Mouse (Mus musculus): ENCODE results near the gene Aspn. TPM values are rescaled to one million over a fixed set of nuclear protein-coding genes. Genes with fewer than 3 reads are reported as not detected.
"Not testable (repeated sequence)": the region's sequence is repeated elsewhere in the genome, so short reads cannot be mapped to it uniquely, and the experiment has no call there.

Gene Aspn
- polyA plus RNA-seq, 1 experiment from 2014 or later, result 0.21 TPM

DNA sequence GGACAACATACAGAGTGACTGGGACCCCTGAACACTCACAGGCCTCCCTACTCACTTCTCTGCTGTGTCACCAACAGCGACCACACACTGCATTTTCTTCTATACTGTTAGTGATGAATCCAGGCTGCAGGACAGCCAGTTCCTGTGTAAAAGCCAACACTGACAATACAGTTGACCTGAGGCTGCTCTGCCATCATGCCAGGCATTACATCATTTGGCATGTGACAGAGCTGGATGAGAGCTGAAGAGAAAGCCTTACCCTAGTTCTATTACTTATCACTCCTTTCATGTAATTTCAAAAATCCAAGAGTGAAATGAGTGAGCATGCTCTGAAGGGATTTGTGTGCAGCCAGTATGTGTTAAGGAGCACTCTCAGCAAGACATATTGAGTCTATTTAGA is 12.0 kb downstream of the Aspn start:
- Histone ChIP-seq H3K27me3 (ENCODE audit: insufficient read depth, poor library complexity, severe bottlenecking) (no peaks in the 10 kb centered on the region), H3K27ac (no peak overlapping the region), H3K36me3 (no peaks in the 10 kb centered on the region), H3K9me3 (no peaks in the 10 kb centered on the region), H3K4me1 (no peaks in the 10 kb centered on the region), H3K4me3 (no peak overlapping the region)
- 87% methylated on average over 1 of the region's 1 CpGs for WGBS
- no peak for DNase-seq (ENCODE audit: low spot score)

DNA sequence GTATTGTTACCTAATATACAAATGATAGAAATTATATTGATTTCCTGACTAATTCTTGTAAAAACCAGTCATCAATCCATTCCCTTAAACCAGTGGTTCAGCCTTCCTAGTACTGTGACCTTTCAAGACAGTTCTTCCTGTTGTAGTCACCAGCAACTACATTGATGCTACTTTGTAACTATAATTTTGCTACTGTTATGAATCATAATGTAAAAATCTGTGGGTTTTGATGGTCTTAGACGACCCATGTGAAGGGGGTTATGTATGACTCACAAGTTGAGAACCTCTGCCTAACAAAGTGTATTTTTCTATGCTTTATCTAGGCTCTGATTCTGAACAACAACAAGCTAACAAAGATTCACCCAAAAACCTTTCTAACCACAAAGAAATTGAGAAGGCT is 12.7 kb downstream of the Aspn start:
- no peaks in the 10 kb centered on the region for H3K4me1 ChIP-seq
- H3K4me3 ChIP-seq, result no peak overlapping the region
- no peaks in the 10 kb centered on the region for H3K36me3 ChIP-seq
- DNase-seq (ENCODE audit: low spot score), result no peak
- no peaks in the 10 kb centered on the region for H3K9me3 ChIP-seq
- 60% methylated on average over 1 of the region's 1 CpGs for WGBS
- no peaks in the 10 kb centered on the region for H3K27me3 ChIP-seq (ENCODE audit: insufficient read depth, poor library complexity, severe bottlenecking)
- H3K27ac ChIP-seq, result no peak overlapping the region

DNA sequence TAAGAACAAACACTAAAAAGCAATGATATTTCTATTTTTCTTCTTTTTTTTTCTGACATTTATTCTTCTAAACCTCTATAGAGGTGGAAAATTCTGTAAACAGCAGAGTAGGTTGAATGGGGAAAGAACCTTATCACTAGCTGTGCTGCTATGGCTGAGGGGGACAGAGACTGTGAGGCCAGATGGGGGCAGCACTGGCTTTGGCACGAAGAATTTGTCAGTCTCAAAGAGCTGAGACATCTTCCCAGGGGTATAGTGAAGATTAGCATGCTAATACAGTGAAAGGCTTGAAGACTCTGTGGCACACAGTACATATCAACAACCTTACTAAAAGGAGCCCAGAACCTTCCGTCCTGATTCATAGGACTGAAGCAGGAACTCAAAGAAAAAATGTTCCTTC is 14.9 kb downstream of the Aspn start:
- Histone ChIP-seq H3K27me3 (ENCODE audit: insufficient read depth, poor library complexity, severe bottlenecking) (no peaks in the 10 kb centered on the region), H3K36me3 (no peaks in the 10 kb centered on the region), H3K27ac (no peak overlapping the region), H3K9me3 (no peaks in the 10 kb centered on the region), H3K4me1 (no peaks in the 10 kb centered on the region), H3K4me3 (no peak overlapping the region)
- no peak for DNase-seq (ENCODE audit: low spot score)
- 38% methylated on average over 2 of the region's 2 CpGs for WGBS

DNA sequence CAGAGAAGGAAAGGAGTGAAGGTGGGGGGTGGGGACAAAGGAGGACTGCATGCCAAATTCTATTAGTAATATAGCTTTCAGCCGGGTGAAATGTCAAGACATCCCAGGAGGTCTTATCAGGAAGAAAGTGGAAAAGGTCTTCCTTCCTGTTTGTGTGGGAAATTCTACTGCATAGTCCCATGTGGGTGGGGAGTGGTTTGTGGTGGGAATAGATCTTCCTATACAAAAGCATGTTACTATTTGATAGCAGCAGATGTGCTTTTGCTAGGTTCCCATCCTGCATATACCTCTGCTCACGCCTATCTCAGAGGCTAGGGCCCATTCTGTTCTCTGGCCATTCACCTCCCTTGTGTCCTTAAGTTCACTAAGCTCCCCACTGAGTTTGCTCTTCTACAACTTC is 16.6 kb downstream of the Aspn start:
- no peak for DNase-seq (ENCODE audit: low spot score)
- 40% methylated on average over 2 of the region's 2 CpGs for WGBS

DNA sequence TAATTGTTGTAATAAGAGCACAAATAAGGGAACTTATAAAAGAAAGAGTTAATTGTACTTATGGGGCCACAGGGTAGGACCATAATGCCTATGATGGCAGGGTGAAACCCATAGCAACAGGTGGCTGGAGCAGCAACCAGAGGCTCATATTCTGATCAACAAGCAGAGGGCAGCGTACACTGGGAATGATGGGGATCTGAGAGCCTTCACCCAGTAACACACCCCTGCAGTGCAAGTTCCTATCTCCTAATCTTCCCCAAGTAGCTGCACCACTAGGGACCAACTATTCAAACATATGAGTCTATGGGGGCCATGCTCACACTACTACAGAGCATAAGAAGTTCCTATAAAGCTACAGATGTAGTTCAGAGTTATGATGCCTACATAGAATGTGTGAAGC is 20.1 kb downstream of the Aspn start:
- H3K4me3 ChIP-seq, result no peak overlapping the region
- DNase-seq (ENCODE audit: low spot score), result no peak
- no peaks in the 10 kb centered on the region for H3K4me1 ChIP-seq
- no peaks in the 10 kb centered on the region for H3K27me3 ChIP-seq (ENCODE audit: insufficient read depth, poor library complexity, severe bottlenecking)
- no peaks in the 10 kb centered on the region for H3K36me3 ChIP-seq
- no peaks in the 10 kb centered on the region for H3K9me3 ChIP-seq
- 75% methylated on average over 1 of the region's 1 CpGs for WGBS
- no peak overlapping the region for H3K27ac ChIP-seq

More for the DNA sequence above, 16.6 kb downstream of the Aspn start:
- H3K4me3 ChIP-seq, result no peak overlapping the region
- no peaks in the 10 kb centered on the region for H3K36me3 ChIP-seq
- no peaks in the 10 kb centered on the region for H3K27me3 ChIP-seq (ENCODE audit: insufficient read depth, poor library complexity, severe bottlenecking)
- H3K27ac ChIP-seq, result no peak overlapping the region
- no peaks in the 10 kb centered on the region for H3K9me3 ChIP-seq
- H3K4me1 ChIP-seq, result no peaks in the 10 kb centered on the region

DNA sequence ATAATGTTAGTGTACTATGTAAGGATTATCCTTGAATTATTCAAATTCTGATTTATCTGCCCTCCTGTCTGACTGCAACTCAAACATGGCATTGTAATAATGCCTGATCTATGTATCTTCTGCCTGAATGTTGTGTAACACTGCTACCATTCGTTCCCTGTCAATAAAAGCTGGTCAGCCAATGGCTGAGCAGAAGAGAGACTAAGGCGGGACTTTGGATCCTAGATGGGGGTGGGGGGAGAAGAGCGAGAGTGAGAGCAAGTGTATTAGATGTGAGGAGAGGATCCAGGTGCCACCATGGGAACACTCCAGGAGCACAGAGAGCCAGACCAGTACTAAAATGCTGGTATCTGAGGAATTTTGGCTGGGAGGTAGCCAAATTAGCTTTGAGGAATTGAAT is 26.1 kb downstream of the Aspn start:
- Histone ChIP-seq H3K27me3 (ENCODE audit: insufficient read depth, poor library complexity, severe bottlenecking) (no peaks in the 10 kb centered on the region), H3K36me3 (no peaks in the 10 kb centered on the region), H3K9me3 (no peaks in the 10 kb centered on the region), H3K4me3 (no peak overlapping the region), H3K4me1 (no peaks in the 10 kb centered on the region), H3K27ac (no peak overlapping the region)
- WGBS, result 73% methylated on average over 3 of the region's 3 CpGs
- no peak for DNase-seq (ENCODE audit: low spot score)

DNA sequence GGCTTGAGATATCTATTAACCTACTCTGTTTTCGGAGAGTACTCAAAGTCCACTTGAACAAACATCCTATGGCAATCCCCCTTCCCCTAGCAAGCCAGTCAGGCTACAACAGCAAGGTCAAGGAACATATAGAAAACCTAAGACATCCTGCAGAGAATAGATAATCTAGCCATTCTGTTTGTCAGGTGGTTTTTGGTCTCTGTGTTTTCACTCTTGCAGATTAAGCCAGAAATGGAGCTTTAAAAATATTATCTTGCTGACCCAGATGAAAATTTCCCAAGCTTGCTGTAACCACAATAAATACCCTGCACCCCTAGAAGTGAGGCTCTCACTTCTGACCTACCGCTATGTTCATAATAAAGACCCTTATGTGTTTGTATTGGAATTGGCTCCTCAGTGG is 27.2 kb downstream of the Aspn start:
- Histone ChIP-seq H3K4me1 (no peaks in the 10 kb centered on the region), H3K36me3 (no peaks in the 10 kb centered on the region), H3K9me3 (no peaks in the 10 kb centered on the region), H3K27ac (no peak overlapping the region), H3K27me3 (ENCODE audit: insufficient read depth, poor library complexity, severe bottlenecking) (no peaks in the 10 kb centered on the region), H3K4me3 (no peak overlapping the region)
- DNase-seq (ENCODE audit: low spot score), result no peak
- WGBS, result 67% methylated on average over 2 of the region's 2 CpGs

DNA sequence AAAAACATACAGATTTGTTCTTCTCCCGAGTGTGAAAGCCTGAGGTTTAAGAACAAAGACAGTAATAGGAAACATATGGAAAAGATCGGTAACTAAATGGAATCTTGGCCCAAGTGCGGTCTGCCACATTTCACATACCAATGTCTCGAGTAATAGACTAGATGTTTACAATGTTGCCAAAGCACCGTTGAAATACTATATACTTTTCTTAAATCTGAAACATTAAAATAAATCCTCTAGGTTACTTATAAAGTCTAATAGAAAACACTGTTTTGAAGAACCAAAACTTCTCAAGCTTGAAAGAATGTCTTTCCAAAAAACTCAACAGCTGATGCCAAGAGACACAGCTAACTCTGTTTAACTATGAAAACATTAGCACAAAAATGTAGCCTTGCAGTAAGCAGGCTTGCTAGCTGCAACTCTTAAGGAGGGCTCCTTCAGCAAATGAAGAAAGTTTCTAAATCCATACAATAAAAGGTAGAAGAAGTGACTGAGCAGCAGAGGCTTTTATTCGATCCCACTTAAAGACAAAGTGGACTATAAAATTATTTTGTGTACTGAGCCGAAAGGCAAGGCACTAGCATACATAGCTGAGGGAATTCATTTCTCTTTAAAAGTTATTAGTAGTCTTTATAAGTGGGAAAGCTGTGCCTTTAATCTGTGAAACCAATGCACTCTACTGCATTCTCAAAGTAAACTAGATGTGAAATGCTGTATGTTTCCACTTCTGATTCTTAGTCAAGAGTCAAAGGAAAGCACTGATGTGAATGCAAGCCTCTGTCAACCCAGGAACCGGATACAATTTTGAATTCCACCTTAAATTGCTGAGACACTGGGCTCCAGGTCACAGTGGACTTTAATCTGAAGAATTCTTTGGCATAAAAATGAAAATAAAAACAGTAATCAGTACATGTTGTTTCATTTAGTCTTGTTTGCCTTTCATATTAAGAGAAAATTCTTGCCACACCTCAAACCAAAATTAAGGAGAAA is 37.6 kb downstream of the Aspn start, which contains the start of gene Omd:
Omd (plus strand) TSS at position 922 of the 990 bp plus-strand sequence.
- WGBS, result 66% methylated on average over 8 of the region's 8 CpGs
- DNase-seq (ENCODE audit: low spot score), result no peak
- no peaks in the 10 kb centered on the region for H3K27me3 ChIP-seq (ENCODE audit: insufficient read depth, poor library complexity, severe bottlenecking)
- no peaks in the 10 kb centered on the region for H3K36me3 ChIP-seq
- H3K4me1 ChIP-seq, result no peaks in the 10 kb centered on the region
- no peak within 1 kb of the TSS for H3K4me3 ChIP-seq
- H3K9me3 ChIP-seq, result no peaks in the 10 kb centered on the region
- H3K27ac ChIP-seq, result no peak within 1 kb of the TSS

DNA sequence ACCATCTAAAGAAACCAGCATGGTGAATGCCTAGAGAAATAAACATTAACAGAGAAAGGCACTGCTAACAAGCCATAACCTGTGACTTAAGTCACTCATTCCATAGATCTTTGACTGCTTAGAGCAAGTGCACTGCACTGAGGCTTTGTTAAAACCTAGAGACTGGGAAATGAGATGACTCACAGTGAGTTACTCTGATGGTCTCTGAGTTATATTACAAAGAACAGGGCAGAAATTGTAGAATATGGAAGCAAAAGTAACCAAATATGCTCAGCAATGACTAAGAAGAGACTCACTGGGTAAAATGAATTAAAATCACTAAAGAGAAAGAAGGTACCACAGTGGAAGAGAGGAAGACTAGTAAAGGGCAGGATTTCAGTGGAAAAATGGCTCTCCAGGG is 39.6 kb downstream of the Aspn start:
- no peaks in the 10 kb centered on the region for H3K4me1 ChIP-seq
- H3K27ac ChIP-seq, result no peak overlapping the region
- no peaks in the 10 kb centered on the region for H3K27me3 ChIP-seq (ENCODE audit: insufficient read depth, poor library complexity, severe bottlenecking)
- no peak overlapping the region for H3K4me3 ChIP-seq
- H3K36me3 ChIP-seq, result no peaks in the 10 kb centered on the region
- H3K9me3 ChIP-seq, result no peaks in the 10 kb centered on the region
- no peak for DNase-seq (ENCODE audit: low spot score)

DNA sequence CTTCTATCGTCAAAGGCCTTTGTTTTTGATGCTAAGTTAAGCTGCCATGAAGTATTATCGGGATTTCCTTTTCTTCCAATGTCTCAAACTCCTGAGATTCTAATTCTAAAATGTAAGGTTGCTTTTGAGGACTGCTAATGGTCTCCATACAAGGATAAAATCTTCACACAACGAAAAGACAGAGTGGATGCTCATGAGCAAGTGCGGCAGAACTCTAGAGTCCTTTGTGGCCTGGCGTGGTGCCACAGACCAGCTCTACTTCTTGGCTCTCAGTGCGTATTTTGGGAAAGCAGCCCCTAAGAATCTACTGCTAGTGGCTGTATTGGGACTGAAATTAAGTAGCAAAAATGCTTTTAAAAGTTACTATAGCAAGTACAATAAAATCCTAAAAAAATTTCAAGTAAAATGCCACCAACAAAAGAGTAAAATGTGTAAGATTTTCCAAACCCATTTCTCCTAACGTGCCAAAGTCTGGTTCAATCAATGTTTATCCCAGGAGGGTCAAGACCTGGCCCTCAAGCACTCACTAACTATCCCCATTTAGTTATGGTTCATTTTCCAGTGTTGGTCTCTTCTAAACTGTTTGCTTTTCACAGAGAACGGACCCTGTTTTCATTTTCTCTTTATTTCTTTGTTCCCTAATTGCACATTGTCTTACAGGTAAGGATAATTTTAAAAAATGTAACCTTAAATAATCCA is 40.2 kb downstream of the Aspn start:
- no peak for DNase-seq (ENCODE audit: low spot score)
- no peaks in the 10 kb centered on the region for H3K36me3 ChIP-seq
- H3K27me3 ChIP-seq (ENCODE audit: insufficient read depth, poor library complexity, severe bottlenecking), result no peaks in the 10 kb centered on the region
- 85% methylated on average over 8 of the region's 8 CpGs for WGBS
- no peak overlapping the region for H3K27ac ChIP-seq
- H3K4me1 ChIP-seq, result no peaks in the 10 kb centered on the region
- no peaks in the 10 kb centered on the region for H3K9me3 ChIP-seq
- no peak overlapping the region for H3K4me3 ChIP-seq

DNA sequence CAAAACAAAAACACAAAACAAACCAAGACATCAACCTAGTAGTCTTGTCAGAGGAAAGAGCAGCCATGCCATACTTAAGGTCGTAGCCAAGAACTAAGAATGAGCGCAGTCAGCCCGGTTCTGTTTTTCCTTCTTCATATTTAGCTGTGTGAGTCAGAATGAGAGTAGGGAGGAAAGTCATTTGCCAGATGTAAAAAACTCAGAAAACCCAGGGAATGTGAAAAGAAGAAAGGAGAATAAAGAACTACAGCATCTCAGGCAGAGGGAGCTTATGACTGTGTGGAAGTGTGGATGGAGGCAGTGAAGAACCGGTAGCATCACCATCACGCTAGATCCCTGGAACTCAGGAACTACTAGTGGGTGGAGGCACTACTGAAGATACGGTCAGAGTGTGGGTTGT is 41.8 kb downstream of the Aspn start:
- WGBS, result 95% methylated on average over 6 of the region's 6 CpGs
- Histone ChIP-seq H3K4me3 (no peak overlapping the region), H3K36me3 (no peaks in the 10 kb centered on the region), H3K9me3 (no peaks in the 10 kb centered on the region), H3K27me3 (ENCODE audit: insufficient read depth, poor library complexity, severe bottlenecking) (no peaks in the 10 kb centered on the region), H3K4me1 (no peaks in the 10 kb centered on the region), H3K27ac (no peak overlapping the region)
- DNase-seq (ENCODE audit: low spot score), result no peak

DNA sequence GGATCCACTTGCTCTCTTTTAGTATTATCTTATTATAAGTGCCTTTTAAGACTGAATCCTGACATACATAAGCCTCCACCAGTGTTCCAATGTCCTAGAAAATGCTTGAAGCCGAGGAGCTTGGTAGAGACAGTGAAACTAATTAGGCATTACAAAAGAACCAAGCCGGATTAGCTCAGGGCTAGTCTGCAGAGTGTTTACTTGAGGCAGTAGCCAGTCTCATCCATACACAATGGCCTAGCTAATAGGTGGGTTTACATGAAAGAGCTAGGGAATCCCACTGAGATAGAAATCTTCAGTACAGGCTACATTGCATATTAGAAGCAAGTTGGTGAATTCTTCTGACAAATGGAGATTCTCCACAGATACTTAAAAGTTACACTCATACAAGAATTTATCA is 58.3 kb downstream of the Aspn start:
- not testable (repeated sequence) for DNase-seq (ENCODE audit: low spot score); H3K36me3 ChIP-seq; H3K27me3 ChIP-seq (ENCODE audit: insufficient read depth, poor library complexity, severe bottlenecking); H3K27ac ChIP-seq; H3K4me1 ChIP-seq; H3K4me3 ChIP-seq; H3K9me3 ChIP-seq
- WGBS, result 87% methylated on average over 2 of the region's 2 CpGs

DNA sequence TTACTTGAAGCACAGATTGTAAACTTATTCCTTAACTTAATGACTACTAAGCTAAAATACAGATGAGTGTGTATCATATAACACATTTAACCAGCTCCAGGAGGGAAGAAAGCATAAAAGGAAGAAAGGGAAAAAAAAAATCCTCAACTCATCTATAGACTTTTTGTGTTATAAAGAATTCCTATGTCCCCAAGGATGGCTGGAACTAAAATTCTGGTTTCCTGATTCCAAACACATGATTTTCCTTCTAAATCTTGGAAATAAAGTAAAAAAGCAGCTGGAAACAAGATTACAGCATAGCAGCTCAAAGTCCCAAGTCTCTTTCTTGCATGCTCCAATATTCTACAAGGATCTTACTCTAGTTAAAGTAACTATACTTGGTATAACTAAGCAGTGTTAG is 59.4 kb downstream of the Aspn start:
- H3K4me1 ChIP-seq, result no peaks in the 10 kb centered on the region
- DNase-seq (ENCODE audit: low spot score), result no peak
- no peaks in the 10 kb centered on the region for H3K27me3 ChIP-seq (ENCODE audit: insufficient read depth, poor library complexity, severe bottlenecking)
- H3K27ac ChIP-seq, result no peak overlapping the region
- no peaks in the 10 kb centered on the region for H3K36me3 ChIP-seq
- no peaks in the 10 kb centered on the region for H3K9me3 ChIP-seq
- H3K4me3 ChIP-seq, result no peak overlapping the region

All from heart, embryonic 10.5 days (tissue).